Mouse (Mus musculus): Measurements from ENCODE around the gene Tmf1. TPM values are rescaled to one million over a fixed set of nuclear protein-coding genes. Genes with fewer than 3 reads are reported as not detected.

Tmf1 gene
- total and polyA plus RNA-seq, 3 experiments, result 2.7 to 43.6 (median 35.7) TPM

DNA sequence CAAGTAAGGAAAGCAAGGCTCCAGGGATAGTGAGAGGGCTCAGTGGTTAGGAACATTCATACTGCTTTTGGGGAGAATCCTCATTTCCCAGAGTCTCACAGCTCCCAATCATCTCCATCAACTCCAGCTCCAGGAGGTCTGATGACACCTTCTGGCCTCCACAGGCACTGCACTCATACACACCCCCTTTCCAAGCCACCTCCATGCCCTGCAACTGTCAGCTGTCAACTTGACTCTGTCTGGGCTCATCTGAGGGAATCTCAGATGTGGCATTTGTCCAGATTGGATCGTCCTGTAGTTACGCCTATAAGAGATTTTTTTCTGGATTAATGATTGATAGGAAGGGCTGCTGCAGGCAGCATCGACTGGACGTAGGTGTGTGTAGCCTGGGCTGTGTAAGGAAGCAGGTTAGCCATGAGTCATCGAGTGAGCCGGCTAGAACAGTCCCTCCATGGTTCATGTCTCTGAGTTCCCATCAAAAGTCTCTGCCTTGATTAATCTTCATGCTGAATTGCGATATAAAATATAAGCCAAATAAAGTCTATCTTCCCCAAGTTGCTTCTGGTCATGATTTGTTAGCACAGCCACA, 74.6 kb downstream of the Tmf1 start:
- 74% methylated on average over 7 of the region's 7 CpGs for WGBS
- Histone ChIP-seq H3K27me3 (ENCODE audit: control insufficient read depth, insufficient read depth, low read length) (peaks cover 2% of the 10 kb centered on the region; the same call in 1 of the 2 replicates), H3K9ac (ENCODE audit: low read depth, low read length) (no peak overlapping the region), H3K36me3 (ENCODE audit: control insufficient read depth, insufficient read depth, low read length) (no peaks in the 10 kb centered on the region), H3K79me2 (replicated peaks; ENCODE audit: control insufficient read depth, insufficient read depth, low read length) (no peaks in the 10 kb centered on the region), H3K27ac (no peak overlapping the region), H3K4me1 (ENCODE audit: control insufficient read depth, insufficient read depth, low read length) (no peaks in the 10 kb centered on the region), H3K4me3 (no peak overlapping the region)
- peak; percentile 52 for TF ChIP-seq CTCF (IDR thresholded peaks at IDR 0.05)
- no peak for TF ChIP-seq POLR2A (IDR thresholded peaks at IDR 0.05; ENCODE audit: insufficient read depth, low read depth, low read length)
- no peak for DNase-seq
- intact Hi-C loops (cut with DNase I), result no loop called here

Other genes starting within 250 kb of the Tmf1 start
- gene Fam19a4, start 118.7 kb downstream of the Tmf1 start, total RNA-seq (2021), result not detected
- gene Fam19a4, start 118.7 kb downstream of the Tmf1 start, polyA plus RNA-seq (2012; rRNA removed), result not detected in 2 replicates
- gene Eogt, start 29.9 kb downstream of the Tmf1 start, total RNA-seq (2021), result 10 to 100 TPM; 12.5 to 16.1 TPM
- gene Eogt, start 29.9 kb downstream of the Tmf1 start, polyA plus RNA-seq (2012; rRNA removed), result 8.7 and 13.5 TPM in 2 replicates
- 10 to 100 TPM; 55.2 to 59.3 TPM for gene Uba3, start 26.5 kb upstream of the Tmf1 start, total RNA-seq (2021)
- gene Uba3, start 26.5 kb upstream of the Tmf1 start, polyA plus RNA-seq (2012; rRNA removed), result 20.0 and 46.9 TPM in 2 replicates
- gene Arl6ip5, start 31.6 kb upstream of the Tmf1 start, total RNA-seq (2021), result 100 to 1,000 TPM; 122 to 138 TPM
- gene Arl6ip5, start 31.6 kb upstream of the Tmf1 start, polyA plus RNA-seq (2012; rRNA removed), result 97.8 and 147 TPM in 2 replicates
- 10 to 100 TPM; 50.1 to 63.0 TPM for gene Lmod3, start 73.6 kb upstream of the Tmf1 start, total RNA-seq (2021)
- gene Lmod3, start 73.6 kb upstream of the Tmf1 start, polyA plus RNA-seq (2012; rRNA removed), result 26.3 and 40.0 TPM in 2 replicates